Mouse (Mus musculus): ENCODE data around the gene Vezt.

The Vezt gene

DNA sequence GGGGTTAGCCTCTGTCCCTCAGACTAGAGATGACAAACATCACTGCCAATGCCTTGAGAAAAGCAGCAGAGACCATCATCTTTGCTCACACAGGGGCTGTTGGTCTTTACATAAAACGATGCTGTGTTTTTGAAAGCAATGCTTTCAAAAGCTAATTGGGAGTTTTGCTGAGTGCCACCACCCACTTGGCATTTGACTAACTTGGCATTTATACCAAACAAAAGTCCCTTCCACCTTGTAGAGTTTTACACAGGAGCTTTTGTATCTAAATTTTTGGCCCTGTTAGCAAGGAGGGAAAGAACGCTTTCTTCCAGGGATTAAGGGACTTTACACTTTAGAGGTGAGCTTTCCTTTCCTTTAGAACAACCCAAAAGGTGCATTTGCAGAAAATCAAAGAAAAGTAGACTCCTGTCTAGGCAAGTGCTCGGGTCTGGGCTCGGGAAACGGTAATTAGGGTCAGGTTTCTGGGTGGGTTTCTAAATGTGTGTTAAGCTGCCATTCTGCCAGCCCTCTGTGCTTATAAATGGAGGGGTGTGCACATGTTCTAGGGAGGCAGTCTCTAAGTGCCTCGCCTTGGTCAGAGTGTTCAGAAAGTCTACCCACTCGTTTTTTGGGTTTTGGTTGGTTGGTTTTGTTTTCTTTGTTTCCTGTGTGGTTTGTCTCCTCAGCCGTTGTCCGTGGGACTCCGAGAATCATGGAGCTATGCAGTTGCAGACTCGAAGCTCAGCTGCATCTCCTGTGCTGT, 119.9 kb downstream of the Vezt start:
- TF ChIP-seq GATA4 (IDR thresholded peaks at IDR 0.05; ENCODE audit: insufficient replicate concordance, low read length): no peak

DNA sequence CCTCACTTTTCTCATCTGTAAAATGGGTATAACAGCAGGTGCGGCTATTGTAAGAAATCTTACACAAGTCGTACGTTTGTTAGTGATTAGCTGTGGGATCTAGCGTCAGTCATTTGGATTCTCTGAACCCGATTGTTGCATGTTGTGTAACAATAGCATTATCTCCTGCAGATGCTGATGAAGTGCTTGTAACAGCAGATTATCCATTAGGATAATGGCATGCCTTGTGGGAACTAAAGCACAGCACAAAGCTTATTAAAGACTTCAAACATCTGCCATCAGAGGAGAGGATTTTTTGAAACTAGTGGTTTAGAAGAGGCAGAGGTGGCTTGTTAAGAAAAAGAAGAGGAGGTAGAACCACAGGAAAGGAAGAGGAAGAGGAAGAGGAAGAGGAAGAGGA, 122.1 kb downstream of the Vezt start:
- no peak for TF ChIP-seq GATA4 (IDR thresholded peaks at IDR 0.05; ENCODE audit: insufficient replicate concordance, low read length)

DNA sequence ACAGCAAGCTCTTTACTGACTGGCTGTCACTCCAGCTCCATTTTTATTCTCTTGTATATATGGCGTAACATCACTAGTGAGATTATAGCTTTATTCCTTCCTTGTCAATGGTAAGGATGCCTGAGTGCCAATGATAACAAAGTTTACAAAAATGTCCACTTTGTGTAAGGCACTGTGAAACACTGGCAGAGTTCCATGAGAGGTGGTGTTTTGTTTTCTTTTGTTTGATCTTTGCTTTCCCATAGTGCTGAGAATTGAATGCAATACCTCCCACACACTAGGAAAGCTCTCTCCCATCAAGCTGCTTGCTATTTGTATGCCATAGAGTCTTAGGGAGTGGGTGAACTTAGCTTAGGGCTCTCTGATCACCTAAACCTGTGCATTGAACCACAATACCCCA, 122.7 kb downstream of the Vezt start:
- TF ChIP-seq GATA4 (IDR thresholded peaks at IDR 0.05; ENCODE audit: insufficient replicate concordance, low read length): no peak

DNA sequence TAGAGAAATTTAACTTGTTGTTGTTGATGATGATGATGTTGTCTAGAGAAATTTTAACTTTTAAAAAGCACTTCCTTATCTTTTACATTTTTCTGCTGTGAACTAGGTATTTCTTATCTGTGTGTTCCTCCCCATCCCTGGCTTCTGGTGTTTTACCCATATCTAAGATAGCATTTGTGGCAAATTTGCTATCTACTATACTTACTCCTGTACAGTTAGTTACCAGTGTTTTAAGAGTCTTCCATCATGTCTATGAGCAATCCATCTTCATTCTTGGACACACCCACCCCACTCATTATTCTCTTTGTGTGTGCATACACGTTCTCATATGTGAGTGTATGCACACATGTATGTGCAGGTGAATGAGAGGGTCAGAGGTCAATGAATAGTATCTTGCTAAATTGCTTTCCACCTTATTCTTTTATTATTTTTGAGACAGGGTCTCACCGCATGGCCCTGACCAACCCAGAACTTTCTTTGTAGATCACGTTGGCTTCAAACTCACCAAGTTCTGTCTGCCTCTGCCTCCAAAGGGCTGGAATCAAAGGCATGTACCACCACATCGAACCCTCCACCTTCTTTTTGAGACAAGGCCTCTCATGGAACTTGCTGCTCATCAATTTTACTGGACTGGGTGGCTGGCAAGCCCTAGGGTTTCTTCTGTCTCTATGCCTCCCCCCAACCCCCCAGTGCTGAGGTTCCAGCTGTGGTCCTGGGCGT, 123.3 kb downstream of the Vezt start:
- TF ChIP-seq GATA4 (IDR thresholded peaks at IDR 0.05; ENCODE audit: insufficient replicate concordance, low read length): no peak

DNA sequence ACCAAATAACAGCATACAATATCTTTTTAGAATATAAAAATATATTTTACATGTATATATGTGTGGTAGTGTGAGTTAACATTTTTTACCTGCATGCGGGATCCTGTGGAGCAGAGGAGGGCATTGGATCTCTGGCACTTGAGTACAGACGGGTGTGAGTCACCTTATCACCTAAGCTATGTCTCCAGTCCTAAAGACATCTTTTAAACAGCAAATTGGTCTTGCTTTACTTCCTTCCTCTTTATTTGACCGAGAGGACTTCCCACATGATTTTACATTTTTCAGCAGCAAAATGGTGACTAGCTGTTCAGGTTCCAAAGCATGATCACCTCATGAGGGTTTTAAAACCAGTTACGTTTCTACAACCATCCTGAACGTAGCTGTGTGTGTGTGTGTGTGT, 124.3 kb downstream of the Vezt start:
- no peak for TF ChIP-seq GATA4 (IDR thresholded peaks at IDR 0.05; ENCODE audit: insufficient replicate concordance, low read length)

DNA sequence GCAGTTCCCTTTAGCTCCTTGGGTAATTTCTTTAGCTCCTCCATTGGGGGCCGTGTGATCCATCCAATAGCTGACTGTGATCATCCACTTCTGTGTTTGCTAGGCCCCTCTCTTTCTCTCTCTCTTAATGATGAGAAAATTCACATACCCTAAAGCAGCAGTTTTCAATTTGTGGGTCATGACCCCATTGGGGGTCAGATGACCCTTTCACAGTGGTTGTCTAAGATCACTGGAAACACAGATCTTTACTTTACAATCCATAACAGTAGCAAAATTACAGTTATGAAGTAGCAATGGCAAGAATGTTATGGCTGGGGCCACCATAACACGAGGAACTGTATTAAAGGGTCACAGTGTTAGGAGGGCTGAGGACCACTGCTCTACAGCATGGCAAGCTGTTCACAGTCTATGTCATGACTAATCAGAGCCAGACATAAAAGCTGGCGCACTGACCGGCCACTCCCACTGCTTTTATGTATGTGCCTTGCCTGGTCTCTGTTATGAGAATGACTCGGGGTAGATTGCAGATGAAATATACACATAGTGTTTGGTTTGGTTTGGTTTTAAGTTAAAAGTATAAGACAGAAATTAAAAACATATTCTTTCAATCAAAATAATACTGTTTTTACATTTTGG, 125.7 kb downstream of the Vezt start:
- TF ChIP-seq GATA4 (IDR thresholded peaks at IDR 0.05; ENCODE audit: insufficient replicate concordance, low read length): no peak

DNA sequence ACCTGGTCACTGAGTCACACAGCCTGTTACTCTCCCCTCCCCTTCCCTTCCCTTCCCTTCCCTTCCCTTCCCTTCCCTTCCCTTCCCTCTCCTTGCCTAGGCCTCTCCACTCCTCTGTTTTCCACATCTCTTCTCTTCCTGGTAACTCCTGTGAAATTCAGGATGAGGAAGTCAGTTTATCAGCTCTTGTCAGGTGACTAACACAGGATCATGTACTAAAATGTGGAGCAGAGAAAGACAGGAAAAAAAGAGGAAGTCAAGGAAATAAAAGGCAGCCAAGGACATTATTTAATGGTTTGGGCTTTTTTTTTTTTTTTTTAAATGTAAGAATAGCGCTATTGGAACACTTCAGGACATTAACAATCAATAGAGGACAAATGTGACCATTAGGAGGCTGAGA, 126.6 kb downstream of the Vezt start:
- TF ChIP-seq GATA4 (IDR thresholded peaks at IDR 0.05; ENCODE audit: insufficient replicate concordance, low read length): no peak

DNA sequence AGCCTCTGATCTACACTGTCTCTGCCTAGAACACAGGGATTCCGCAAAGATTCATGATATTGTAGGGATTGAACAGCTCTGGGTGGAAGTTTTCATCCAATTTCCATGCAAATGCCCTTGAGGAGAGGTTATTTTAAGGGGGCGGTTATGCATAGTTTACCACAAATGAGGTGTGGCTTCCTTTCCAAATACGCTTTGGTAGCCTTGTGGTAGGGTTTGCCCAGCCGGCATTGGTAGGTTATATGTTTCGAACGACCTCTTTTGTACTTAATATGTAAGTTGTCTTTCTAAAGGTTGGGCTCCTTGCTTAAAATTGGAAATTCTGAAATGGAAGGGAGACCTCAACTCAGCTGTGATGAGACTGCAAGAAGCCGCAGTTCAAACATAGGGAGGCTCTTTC, 127.1 kb downstream of the Vezt start:
- no peak for TF ChIP-seq GATA4 (IDR thresholded peaks at IDR 0.05; ENCODE audit: insufficient replicate concordance, low read length)

DNA sequence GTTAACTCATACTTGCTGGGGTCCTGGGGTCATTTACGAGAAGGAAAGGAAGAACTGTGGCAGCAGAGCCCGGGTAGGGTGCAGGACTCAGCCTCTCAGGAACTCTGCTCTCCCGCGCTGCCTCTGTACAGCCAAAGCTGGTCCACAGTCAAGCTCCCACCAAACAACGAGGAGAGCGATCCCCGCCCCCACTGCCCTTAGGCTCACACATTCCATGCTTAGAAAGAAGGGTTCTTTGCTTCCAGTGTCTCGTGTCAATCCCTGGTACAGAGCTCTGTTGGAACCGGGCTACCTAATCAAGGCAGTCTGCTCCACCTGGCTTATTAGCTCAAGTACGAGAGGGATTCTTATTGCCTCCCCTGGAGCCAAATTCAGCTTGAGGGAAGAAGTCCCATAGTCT, 128.2 kb downstream of the Vezt start:
- TF ChIP-seq GATA4 (IDR thresholded peaks at IDR 0.05; ENCODE audit: insufficient replicate concordance, low read length): no peak

DNA sequence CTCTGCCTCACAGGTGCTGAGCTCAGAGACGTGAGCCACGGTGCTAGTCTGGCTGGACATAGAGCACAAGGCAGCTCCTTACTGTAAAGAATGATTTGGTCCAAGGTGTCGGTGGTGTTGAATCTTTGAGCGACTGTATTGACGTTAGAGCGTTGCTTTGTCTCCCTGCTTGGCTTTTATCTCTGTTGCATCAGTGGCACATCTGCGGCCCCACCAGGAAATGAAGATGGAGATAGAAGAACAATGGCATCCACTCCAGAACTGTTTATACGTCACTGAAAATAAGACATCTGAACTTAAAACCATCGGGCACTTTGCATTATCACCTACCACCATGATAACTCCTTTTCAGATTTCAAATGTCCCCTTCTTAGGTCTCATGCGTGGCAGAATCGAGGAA, 135.7 kb downstream of the Vezt start:
- no peak for TF ChIP-seq GATA4 (IDR thresholded peaks at IDR 0.05; ENCODE audit: insufficient replicate concordance, low read length)

DNA sequence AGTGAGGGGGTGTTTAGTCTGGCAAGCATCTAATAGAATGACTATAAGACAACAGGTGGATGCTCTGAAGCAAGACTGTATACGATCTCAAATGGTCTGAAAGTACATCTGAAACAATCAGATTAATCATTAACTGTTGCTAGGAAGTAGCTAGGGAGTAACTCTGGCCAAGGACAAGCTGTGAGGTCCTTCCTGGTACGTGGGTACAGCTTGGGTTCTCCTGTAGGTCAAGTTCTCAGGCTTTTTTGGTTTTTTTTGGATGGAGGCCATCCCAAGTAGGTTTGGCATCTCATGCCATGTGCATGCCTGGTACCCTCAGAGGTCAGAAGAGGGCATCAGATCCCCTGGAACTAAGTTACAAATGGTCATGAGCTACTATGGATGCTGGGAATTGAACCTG, 136.3 kb downstream of the Vezt start:
- no peak for TF ChIP-seq GATA4 (IDR thresholded peaks at IDR 0.05; ENCODE audit: insufficient replicate concordance, low read length)

DNA sequence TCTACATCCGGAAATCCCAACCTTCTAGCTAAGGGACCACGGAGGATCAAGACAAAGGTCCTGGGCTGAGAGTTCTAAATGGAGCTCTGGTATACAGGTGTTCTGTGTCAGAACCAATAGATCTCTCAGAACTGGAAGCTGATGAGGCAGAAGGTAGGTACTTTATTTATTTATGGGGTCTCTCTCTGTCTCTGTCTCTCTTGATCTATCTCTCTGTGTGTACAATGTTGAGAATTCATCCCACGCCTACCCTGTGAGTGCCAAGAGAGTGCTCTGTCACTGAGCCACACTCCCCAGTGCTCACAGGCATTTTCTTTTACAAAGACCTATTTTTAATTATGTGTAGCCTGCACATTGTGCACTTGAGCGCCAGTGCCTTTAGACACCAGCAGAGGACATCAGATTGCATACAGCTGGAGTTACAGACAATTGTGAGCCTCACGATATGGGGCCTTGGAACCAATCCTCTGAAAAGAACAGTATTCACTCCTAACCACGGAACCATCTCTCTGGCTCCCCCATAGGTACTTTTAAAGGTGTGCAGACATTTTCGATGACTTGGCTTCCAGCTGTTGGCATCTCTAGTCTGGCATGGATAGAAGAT, 138.5 kb downstream of the Vezt start, which contains the start of gene Metap2:
TSS of gene Metap2 (minus strand) at position 51 of the 604 bp plus-strand sequence.
- TF ChIP-seq GATA4 (IDR thresholded peaks at IDR 0.05; ENCODE audit: insufficient replicate concordance, low read length): no peak

DNA sequence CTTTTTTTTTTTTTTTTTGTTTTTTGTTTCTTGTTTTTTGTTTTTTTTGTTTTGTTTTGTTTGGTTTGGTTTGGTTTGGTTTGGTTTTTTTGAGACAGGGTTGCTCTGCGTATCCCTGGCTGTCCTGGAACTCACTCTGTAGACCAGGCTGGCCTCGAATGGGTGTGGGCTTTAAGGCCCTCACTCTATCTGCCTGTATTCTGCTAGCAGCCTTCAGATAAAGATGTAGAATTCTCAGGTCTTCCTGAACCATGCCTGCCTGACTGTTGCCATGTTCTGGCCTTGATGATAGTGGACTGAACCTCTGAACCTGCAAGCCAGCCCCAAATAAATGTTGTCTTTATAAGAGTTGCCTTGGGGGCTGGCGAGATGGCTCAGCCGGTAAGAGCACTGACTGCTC, 143.1 kb downstream of the Vezt start:
- TF ChIP-seq GATA4 (IDR thresholded peaks at IDR 0.05; ENCODE audit: insufficient replicate concordance, low read length): no peak

DNA sequence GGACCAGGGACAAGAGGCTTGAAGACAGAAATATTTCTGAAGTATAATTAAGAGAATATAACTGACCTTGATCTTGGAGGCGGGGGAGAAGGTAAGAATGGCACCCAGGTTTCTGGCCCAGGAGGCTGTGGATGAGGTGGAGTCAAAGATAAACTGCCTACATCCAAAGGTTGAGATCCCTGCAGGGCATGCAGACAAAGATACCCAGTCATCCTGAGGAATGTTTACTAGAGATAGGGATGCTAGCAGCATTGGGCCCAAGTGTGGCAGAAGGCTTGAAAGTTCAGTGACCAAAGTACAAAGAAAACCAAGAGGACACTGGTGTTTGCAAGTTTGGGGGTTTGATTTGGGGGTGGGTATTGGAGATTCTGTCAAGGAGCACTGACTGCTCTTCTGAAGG, 144.6 kb downstream of the Vezt start:
- TF ChIP-seq GATA4 (IDR thresholded peaks at IDR 0.05; ENCODE audit: insufficient replicate concordance, low read length): no peak

DNA sequence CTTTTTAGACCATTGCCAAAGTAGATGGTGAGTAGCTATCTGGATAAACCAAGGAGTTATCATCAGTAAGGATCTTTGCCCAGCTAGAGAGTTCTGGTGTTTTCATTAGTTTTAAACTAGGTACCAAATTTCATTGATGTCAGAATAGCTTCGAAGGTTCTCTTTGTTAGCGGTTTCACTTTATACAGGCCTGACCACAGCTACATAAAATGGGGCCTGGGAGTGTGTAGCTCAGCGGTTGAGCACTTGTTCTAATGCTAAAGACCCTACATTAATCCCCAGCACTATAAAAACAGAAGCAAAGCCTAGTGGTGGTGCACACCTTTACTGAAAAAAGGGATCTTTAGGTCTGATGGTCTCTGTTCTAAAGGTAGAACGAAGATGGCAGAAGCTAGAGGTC, 145.1 kb downstream of the Vezt start:
- no peak for TF ChIP-seq GATA4 (IDR thresholded peaks at IDR 0.05; ENCODE audit: insufficient replicate concordance, low read length)

DNA sequence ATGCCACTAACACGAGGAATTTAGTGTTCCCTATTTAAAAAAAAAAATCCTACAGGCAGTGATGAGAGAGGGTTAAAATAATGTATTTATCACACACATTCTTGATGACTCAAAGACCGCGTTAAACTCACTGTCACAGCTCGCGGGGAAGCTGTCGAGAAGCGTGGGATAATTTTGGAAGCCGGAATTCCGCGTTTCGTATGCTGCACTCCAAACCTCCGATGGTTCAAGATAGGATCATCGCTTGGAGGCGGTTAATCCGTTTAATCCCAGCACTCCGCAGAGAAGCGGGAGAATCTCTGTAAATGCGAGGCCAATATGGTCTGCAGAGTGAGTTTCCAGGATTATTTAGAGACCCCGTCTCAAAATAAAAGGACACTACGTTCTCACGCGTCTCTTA, 145.6 kb downstream of the Vezt start:
- TF ChIP-seq GATA4 (IDR thresholded peaks at IDR 0.05; ENCODE audit: insufficient replicate concordance, low read length): no peak

All from liver, adult (tissue).